Mouse (Mus musculus) MEL (cell line): Measurements from ENCODE around the gene Safb2. TPM values are rescaled to one million over a fixed set of nuclear protein-coding genes. Genes with fewer than 3 reads are reported as not detected.

ENCODE experiments used
- DNase-seq: peaks from one replicate; pipeline ENCODE4 v3.0.0; 2011; ENCODE audit warnings: low read depth, low spot score
- H3K27ac ChIP-seq: 2 replicates; pipeline ENCODE4 v1.5.1; 2012; ENCODE audit warnings: low read depth, mild to moderate bottlenecking, control low read depth, low read length, moderate library complexity; ENCODE audit not compliant: control insufficient read depth
- H3K27me3 ChIP-seq, 2 experiments: fragments of 150-350 bp in 1 of 2; sonication (generic) in 1 of 2; 2 replicates each; pipeline ENCODE4 v1.6.1; 2012; ENCODE audit warnings: low read length in 2 of 2, mild to moderate bottlenecking in 2 of 2, improper control_type of control experiment in 1 of 2, moderate library complexity in 1 of 2; ENCODE audit not compliant: insufficient read depth in 2 of 2, control insufficient read depth in 1 of 2
- H3K36me3 ChIP-seq, 2 experiments: 2 replicates each; pipeline ENCODE4 v1.6.1; 2012 to 2014; ENCODE audit warnings: low read length in 2 of 2, improper control_type of control experiment in 1 of 2, inconsistent platforms in 1 of 2, mild to moderate bottlenecking in 1 of 2; ENCODE audit not compliant: insufficient read depth in 2 of 2, control insufficient read depth in 1 of 2
- H3K4me1 ChIP-seq, 2 experiments: fragments of 150-350 bp in 1 of 2; sonication (generic) in 1 of 2; 2 replicates each; pipeline ENCODE4 v1.6.1; 2012; ENCODE audit warnings: low read length in 2 of 2, improper control_type of control experiment in 1 of 2, mild to moderate bottlenecking in 1 of 2; ENCODE audit not compliant: insufficient read depth in 2 of 2, control insufficient read depth in 1 of 2
- H3K4me3 ChIP-seq, 2 experiments: fragments of 150-350 bp in 1 of 2; sonication (generic) in 1 of 2; 2 replicates each; pipeline ENCODE4 v1.5.1; 2012; ENCODE audit warnings: low read depth in 2 of 2, low read length in 2 of 2, mild to moderate bottlenecking in 2 of 2, moderate library complexity in 2 of 2, control low read depth in 1 of 2, improper control_type of control experiment in 1 of 2; ENCODE audit not compliant: control insufficient read depth in 1 of 2, insufficient read depth in 1 of 2
- H3K79me2 ChIP-seq: 2 replicates; pipeline ENCODE4 v1.6.1; 2012; ENCODE audit warnings: mild to moderate bottlenecking, low read length, moderate library complexity; ENCODE audit not compliant: control insufficient read depth, poor library complexity, insufficient read depth
- H3K9ac ChIP-seq: 2 replicates; pipeline ENCODE4 v1.6.1; 2012; ENCODE audit warnings: low read depth, mild to moderate bottlenecking, control low read depth, low read length, moderate library complexity; ENCODE audit not compliant: control insufficient read depth, poor library complexity, severe bottlenecking
- H3K9me3 ChIP-seq: fragments of 150-350 bp; sonication (generic); replicated peaks from 2 replicates; pipeline ENCODE4 v1.6.1; 2012; ENCODE audit warnings: mild to moderate bottlenecking, low read length, improper control_type of control experiment, moderate library complexity; ENCODE audit not compliant: insufficient read depth
- CHD1 ChIP-seq: IDR thresholded peaks from 2 replicates; pipeline ENCODE4 v1.6.1; 2012; ENCODE audit warnings: low read depth, mild to moderate bottlenecking, inconsistent platforms, low read length, improper control_type of control experiment
- CHD2 ChIP-seq: IDR thresholded peaks from 2 replicates; pipeline ENCODE4 v1.6.1; 2011; ENCODE audit warnings: low read length, improper control_type of control experiment
- CTCF ChIP-seq, 3 experiments: IDR thresholded peaks in 2 of 3; conservative IDR thresholded peaks in 1 of 3; 2 replicates each; pipeline ENCODE4 v1.5.1; 2011 to 2012; ENCODE audit warnings: low read length in 3 of 3, low read depth in 2 of 3, mild to moderate bottlenecking in 2 of 3, improper control_type of control experiment in 1 of 3, inconsistent platforms in 1 of 3, mixed read lengths in 1 of 3, moderate library complexity in 1 of 3; ENCODE audit not compliant: control insufficient read depth in 1 of 3, insufficient read depth in 1 of 3, poor library complexity in 1 of 3, severe bottlenecking in 1 of 3
- E2F4 ChIP-seq: IDR thresholded peaks from 2 replicates; pipeline ENCODE4 v1.6.1; 2011; ENCODE audit warnings: low read depth, low read length, improper control_type of control experiment, borderline replicate concordance
- ELF1 ChIP-seq: IDR thresholded peaks from 2 replicates; pipeline ENCODE4 v1.6.1; 2014; ENCODE audit warnings: low read depth, mild to moderate bottlenecking, inconsistent platforms, low read length, improper control_type of control experiment, moderate library complexity
- GABPA ChIP-seq: IDR thresholded peaks from 2 replicates; pipeline ENCODE4 v1.6.1; 2012; ENCODE audit warnings: low read depth, mild to moderate bottlenecking, inconsistent platforms, low read length, improper control_type of control experiment, moderate library complexity
- GATA1 ChIP-seq: IDR thresholded peaks from 2 replicates; pipeline ENCODE4 v1.6.1; 2011; ENCODE audit warnings: low read depth, low read length, improper control_type of control experiment
- JUND ChIP-seq: IDR thresholded peaks from 2 replicates; pipeline ENCODE4 v1.6.1; 2011; ENCODE audit warnings: low read depth, mild to moderate bottlenecking, improper control_type of control experiment, low read length
- KAT2A ChIP-seq: conservative IDR thresholded peaks from 2 replicates; pipeline ENCODE4 v1.6.1; 2012; ENCODE audit warnings: low read depth, low read length, improper control_type of control experiment, inconsistent platforms
- MAFK ChIP-seq: IDR thresholded peaks from 2 replicates; pipeline ENCODE4 v1.6.1; 2011; ENCODE audit warnings: low read depth, mild to moderate bottlenecking, low read length, improper control_type of control experiment, borderline replicate concordance
- MAX ChIP-seq: IDR thresholded peaks from 2 replicates; pipeline ENCODE4 v1.6.1; 2011; ENCODE audit warnings: low read length, improper control_type of control experiment
- MXI1 ChIP-seq: IDR thresholded peaks from 2 replicates; pipeline ENCODE4 v1.6.1; 2011; ENCODE audit warnings: mild to moderate bottlenecking, low read depth, low read length, improper control_type of control experiment
- MYB ChIP-seq: IDR thresholded peaks from 2 replicates; pipeline ENCODE4 v1.6.1; 2011; ENCODE audit warnings: mild to moderate bottlenecking, low read depth, low read length, improper control_type of control experiment
- NRF1 ChIP-seq: IDR thresholded peaks from 2 replicates; pipeline ENCODE4 v1.6.1; 2014; ENCODE audit warnings: low read depth, mild to moderate bottlenecking, inconsistent platforms, low read length, improper control_type of control experiment, moderate library complexity; ENCODE audit not compliant: poor library complexity, insufficient read depth, severe bottlenecking
- POLR2A ChIP-seq, 2 experiments: IDR thresholded peaks; 2 replicates each; pipeline ENCODE4 v1.6.1; 2011 to 2012; ENCODE audit warnings: low read length in 2 of 2, mild to moderate bottlenecking in 2 of 2, control low read depth in 1 of 2, improper control_type of control experiment in 1 of 2, low read depth in 1 of 2, moderate library complexity in 1 of 2; ENCODE audit not compliant: control insufficient read depth in 1 of 2, insufficient read depth in 1 of 2, poor library complexity in 1 of 2
- POLR2AphosphoS2 ChIP-seq: IDR thresholded peaks from 2 replicates; pipeline ENCODE4 v1.6.1; 2011; ENCODE audit warnings: low read length, improper control_type of control experiment
- RCOR1 ChIP-seq: IDR thresholded peaks from 2 replicates; pipeline ENCODE4 v1.6.1; 2012; ENCODE audit warnings: low read depth, mild to moderate bottlenecking, inconsistent platforms, low read length, improper control_type of control experiment
- SIN3A ChIP-seq: IDR thresholded peaks from 2 replicates; pipeline ENCODE4 v1.6.1; 2012; ENCODE audit warnings: low read length, improper control_type of control experiment, inconsistent platforms
- SMC3 ChIP-seq: IDR thresholded peaks from 2 replicates; pipeline ENCODE4 v1.6.1; 2011; ENCODE audit warnings: low read depth, low read length, improper control_type of control experiment
- TAL1 ChIP-seq: IDR thresholded peaks from 2 replicates; pipeline ENCODE4 v1.6.1; 2012; ENCODE audit warnings: mild to moderate bottlenecking, inconsistent platforms, low read length, moderate library complexity, mixed read lengths
- USF1 ChIP-seq: IDR thresholded peaks from 2 replicates; pipeline ENCODE4 v1.6.1; 2014; ENCODE audit warnings: low read depth, mild to moderate bottlenecking, inconsistent platforms, low read length, improper control_type of control experiment, moderate library complexity
- USF2 ChIP-seq, 2 experiments: IDR thresholded peaks; 2 replicates each; pipeline ENCODE4 v1.6.1; 2011 to 2012; ENCODE audit warnings: improper control_type of control experiment in 2 of 2, low read length in 2 of 2, borderline replicate concordance in 1 of 2, inconsistent platforms in 1 of 2, low read depth in 1 of 2, mild to moderate bottlenecking in 1 of 2; ENCODE audit not compliant: insufficient read depth in 1 of 2
- ZC3H11A ChIP-seq: IDR thresholded peaks from 2 replicates; pipeline ENCODE4 v1.6.1; 2012; ENCODE audit warnings: low read depth, mild to moderate bottlenecking, inconsistent platforms, low read length, improper control_type of control experiment
- ZKSCAN1 ChIP-seq: IDR thresholded peaks from 2 replicates; pipeline ENCODE4 v1.6.1; 2012; ENCODE audit warnings: low read depth, mild to moderate bottlenecking, inconsistent platforms, low read length, improper control_type of control experiment, moderate library complexity
- ZNF384 ChIP-seq: IDR thresholded peaks from 2 replicates; pipeline ENCODE4 v1.6.1; 2012; ENCODE audit warnings: low read depth, mild to moderate bottlenecking, inconsistent platforms, low read length, improper control_type of control experiment
- polyA plus RNA-seq, 2 experiments: library from polyadenylated mRNA; stranded (reverse) in 1 of 2; unstranded in 1 of 2; fragments of >175 nt in 1 of 2; fragments of >200 nt in 1 of 2; gene quantifications; 2 replicates each; pipeline versions ENCODE4 v1.2.1 to v1.2.4; 2012; ENCODE audit warnings: low replicate concordance in 2 of 2, low read depth in 1 of 2; ENCODE audit not compliant: insufficient read length in 2 of 2, insufficient read depth in 1 of 2, missing spikeins in 1 of 2
- total RNA-seq: library from RNA; depleted of rRNA; stranded (reverse); fragments of 300-350 nt; gene quantifications from 2 replicates; pipeline ENCODE4 v1.2.3, GENCODE M21; 2012

Safb2 gene
- total and polyA plus RNA-seq, 3 experiments, result 61.6 to 741 (median 217) TPM

DNA sequence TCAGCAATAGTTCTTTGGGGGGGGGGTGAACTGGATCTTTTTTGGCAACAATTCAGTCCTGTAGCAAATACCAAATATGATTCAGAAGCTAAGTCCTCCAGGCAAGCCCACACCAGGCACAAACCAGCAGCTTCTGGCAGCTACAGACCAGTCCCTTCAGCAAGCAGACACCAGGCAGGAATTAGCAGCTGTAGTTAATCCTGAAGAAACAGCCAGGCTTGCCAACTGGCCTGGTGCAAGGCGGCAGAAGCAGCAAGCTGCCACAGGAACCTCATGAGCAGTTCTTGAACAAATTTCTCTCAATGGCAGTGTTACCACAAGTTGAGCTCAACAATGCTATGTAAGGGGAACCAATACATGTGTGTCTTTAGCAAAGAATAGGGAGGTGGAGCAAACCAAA lies 61.6 kb downstream of the Safb2 start:
- no peaks in the 10 kb centered on the region for H3K79me2 ChIP-seq
- no peak overlapping the region for H3K9ac ChIP-seq
- H3K36me3 ChIP-seq, result no peaks in the 10 kb centered on the region
- H3K27me3 ChIP-seq, result peaks cover 3 to 5% of the 10 kb centered on the region in 2 experiments; a peak in 3 of 4 replicates
- H3K4me1 ChIP-seq, result peaks cover 0 to 5% of the 10 kb centered on the region in 2 experiments; a peak in 1 of 4 replicates
- no peak overlapping the region for H3K27ac ChIP-seq
- H3K9me3 ChIP-seq, result no peaks in the 10 kb centered on the region
- TF ChIP-seq MAFK, result no peak
- H3K4me3 ChIP-seq, result no peak overlapping the region
- DNase-seq, result no peak

DNA sequence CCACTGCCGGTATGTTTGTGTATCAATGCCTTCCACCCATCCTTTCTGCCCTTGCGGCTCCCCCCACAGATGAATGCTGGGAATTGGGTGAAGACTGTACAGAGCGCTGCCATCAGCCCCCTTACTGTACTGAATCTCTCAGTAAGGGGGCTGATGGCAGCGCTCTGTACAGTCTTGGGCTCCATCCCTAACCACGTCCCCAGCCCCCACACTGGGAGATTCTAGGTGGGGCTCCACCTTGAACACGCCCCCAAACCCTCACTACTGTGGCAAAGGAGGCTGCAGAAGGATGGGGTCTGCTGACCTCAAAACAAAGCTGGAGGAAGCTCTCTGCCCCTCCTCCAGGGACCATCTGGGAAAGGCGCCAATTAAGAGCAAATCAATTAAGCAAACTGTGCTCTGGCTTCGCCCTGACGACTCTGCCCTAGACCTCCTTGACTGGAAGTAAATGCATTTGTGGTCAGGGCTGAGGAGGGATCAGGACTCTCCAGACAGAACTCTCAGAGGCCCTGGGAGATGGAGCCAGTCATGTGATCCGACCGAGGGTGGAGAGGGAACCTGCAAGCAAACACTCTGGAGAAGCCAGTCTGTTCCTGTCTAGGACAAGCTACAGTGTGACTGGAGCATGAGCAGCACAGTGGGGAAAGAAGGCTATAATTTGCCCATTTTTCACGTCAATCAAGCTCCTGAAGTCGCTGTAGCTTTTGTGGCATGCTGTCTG lies 68.5 kb downstream of the Safb2 start:
- H3K9ac ChIP-seq, result no peak overlapping the region
- H3K79me2 ChIP-seq, result no peaks in the 10 kb centered on the region
- no peaks in the 10 kb centered on the region for H3K36me3 ChIP-seq
- H3K4me3 ChIP-seq, result no peak overlapping the region
- H3K9me3 ChIP-seq, result no peaks in the 10 kb centered on the region
- H3K27me3 ChIP-seq, result no peaks in the 10 kb centered on the region
- H3K4me1 ChIP-seq, result no peaks in the 10 kb centered on the region
- DNase-seq, result no peak
- H3K27ac ChIP-seq, result no peak overlapping the region
- TF ChIP-seq E2F4, result no peak
- no peak for TF ChIP-seq JUND
- no peak for TF ChIP-seq RCOR1
- no peak for TF ChIP-seq CHD1
- no peak for TF ChIP-seq POLR2A (IDR thresholded peaks at IDR 0.05; ENCODE audit: control insufficient read depth in 1 of 2, insufficient read depth in 1 of 2, low read depth in 1 of 2, low read length in 2 of 2, poor library complexity in 1 of 2)
- no peak for TF ChIP-seq CTCF (IDR thresholded peaks at IDR 0.05 in 2 of 3, conservative IDR thresholded peaks at IDR 0.05 in 1 of 3; ENCODE audit: control insufficient read depth in 1 of 3, insufficient read depth in 1 of 3, low read depth in 2 of 3, low read length in 3 of 3, poor library complexity in 1 of 3, severe bottlenecking in 1 of 3)
- TF ChIP-seq USF2 (IDR thresholded peaks at IDR 0.05; ENCODE audit: borderline replicate concordance in 1 of 2, insufficient read depth in 1 of 2, low read depth in 1 of 2, low read length in 2 of 2), result no peak
- TF ChIP-seq ZKSCAN1, result no peak
- TF ChIP-seq USF1, result no peak
- no peak for TF ChIP-seq MYB
- TF ChIP-seq KAT2A, result no peak

DNA sequence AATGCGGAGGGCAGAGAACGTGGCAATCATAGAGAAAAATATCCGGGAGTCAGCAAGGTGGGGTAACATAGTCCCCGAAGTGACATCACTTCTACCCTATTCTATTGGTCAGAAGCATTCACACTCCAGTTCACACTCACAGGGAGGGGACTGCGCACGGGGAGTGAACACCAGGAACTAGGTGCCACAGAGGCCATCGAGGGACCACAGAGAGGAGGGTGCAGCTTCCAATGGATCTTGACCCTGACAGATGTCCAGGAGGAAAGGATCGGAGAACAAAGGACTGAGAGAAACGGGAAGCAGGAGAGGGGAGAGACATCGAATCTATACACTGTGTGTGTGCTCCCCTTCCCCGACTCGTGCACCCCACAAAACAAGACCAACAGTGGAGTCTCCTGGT lies 69.5 kb downstream of the Safb2 start:
- Histone ChIP-seq H3K27ac (no peak overlapping the region), H3K36me3 (no peaks in the 10 kb centered on the region), H3K79me2 (no peaks in the 10 kb centered on the region), H3K27me3 (no peaks in the 10 kb centered on the region), H3K9me3 (no peaks in the 10 kb centered on the region), H3K9ac (no peak overlapping the region), H3K4me3 (no peak overlapping the region)
- TF ChIP-seq SIN3A (no peak), TAL1 (no peak), MXI1 (no peak), CHD2 (no peak), NRF1 (no peak), GABPA (no peak), USF1 (no peak), POLR2AphosphoS2 (no peak), MAX (no peak), GATA1 (no peak), CHD1 (no peak), ZC3H11A (no peak), ELF1 (no peak), JUND (no peak), SMC3 (no peak), ZNF384 (no peak), MAFK (no peak), POLR2A (IDR thresholded peaks at IDR 0.05; ENCODE audit: control insufficient read depth in 1 of 2, insufficient read depth in 1 of 2, low read depth in 1 of 2, low read length in 2 of 2, poor library complexity in 1 of 2) (no peak)
- TF ChIP-seq, all 39 proteins: peak for 0
- DNase-seq, result no peak
- H3K4me1 ChIP-seq, result no peaks in the 10 kb centered on the region
